Mouse (Mus musculus) intestine, embryonic 16.5 days (tissue): ENCODE measurements around the gene Tshz2. TPM values are rescaled to one million over a fixed set of nuclear protein-coding genes. Genes with fewer than 3 reads are reported as not detected.
A peak's percentile ranks its signal among the peaks of the same experiment; 100 is the strongest.

Experiments used
- ATAC-seq: fragments of 200-750 bp; cut with Nextera tagmentation; 2 replicates; pipeline ENCODE4 v1.8.0; 2017; ENCODE audit warnings: moderate TSS enrichment, moderate library complexity
- H3K27ac ChIP-seq: fragments of 300-500 bp; sonication (generic); 2 replicates; pipeline ENCODE4 v1.5.1; 2014; ENCODE audit warnings: mild to moderate bottlenecking, low read length
- H3K27me3 ChIP-seq: fragments of 300-500 bp; sonication (generic); replicated peaks from 2 replicates; pipeline ENCODE4 v1.6.1; 2014; ENCODE audit warnings: low read length, control low read depth, mixed read lengths; ENCODE audit not compliant: control insufficient read depth, insufficient read depth
- H3K36me3 ChIP-seq: fragments of 300-500 bp; sonication (generic); 2 replicates; pipeline ENCODE4 v1.6.1; 2014; ENCODE audit warnings: low read length, control low read depth; ENCODE audit not compliant: control insufficient read depth, insufficient read depth
- H3K4me1 ChIP-seq: fragments of 300-500 bp; sonication (generic); 2 replicates; pipeline ENCODE4 v1.6.1; 2014; ENCODE audit warnings: low read length, control low read depth, mixed read lengths; ENCODE audit not compliant: control insufficient read depth, insufficient read depth
- H3K4me2 ChIP-seq: fragments of 300-500 bp; sonication (generic); 2 replicates; pipeline ENCODE4 v1.6.1; 2014; ENCODE audit warnings: low read depth, low read length, control low read depth
- H3K4me3 ChIP-seq: fragments of 300-500 bp; sonication (generic); 2 replicates; pipeline ENCODE4 v1.5.1; 2014; ENCODE audit warnings: mild to moderate bottlenecking, low read length
- H3K9ac ChIP-seq: fragments of 300-500 bp; sonication (generic); 2 replicates; pipeline ENCODE4 v1.6.1; 2014; ENCODE audit warnings: low read depth, low read length
- H3K9me3 ChIP-seq: fragments of 300-500 bp; sonication (generic); 2 replicates; pipeline ENCODE4 v1.6.1; 2016; ENCODE audit warnings: low read length, control low read depth; ENCODE audit not compliant: control insufficient read depth
- WGBS: fragments of 180-500 bp; shearing (Covaris S2); extraction: QIAGEN DNeasy Blood & Tissue Kit; methylation state at CpG from one replicate; pipeline ENCODE4 v1.1.7; 2014; 5-methylcytosine and 5-hydroxymethylcytosine counted together
- polyA plus RNA-seq: library from polyadenylated mRNA; unstranded; fragments of >200 nt; fragmentation: Nextera tagmentation; extraction: Ambion mirVana; gene quantifications from 2 replicates; pipeline ENCODE4 v1.2.1, GENCODE M21; 2015

The Tshz2 gene
- polyA plus RNA-seq, 1 experiment from 2014 or later, result 14.0 TPM

DNA sequence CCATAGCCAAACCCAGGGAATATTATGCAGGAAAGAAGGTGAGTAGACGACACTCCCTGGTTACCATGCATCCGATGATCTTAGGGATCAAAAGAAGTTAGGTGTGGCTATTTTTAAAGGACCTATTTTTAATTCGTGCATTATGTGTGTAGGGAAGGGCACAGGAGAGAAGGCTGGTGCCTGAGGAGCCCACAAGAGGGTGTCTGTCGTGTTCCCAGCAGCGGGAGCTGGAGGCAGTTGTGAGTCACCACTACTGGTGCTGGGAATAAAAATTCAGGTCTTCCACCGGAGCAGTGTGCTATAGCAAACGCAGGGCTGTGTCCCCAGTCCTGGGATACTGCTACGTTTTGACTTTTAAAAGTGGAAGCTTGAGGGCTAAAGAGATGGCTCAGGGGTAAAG, 9.6 kb downstream of the Tshz2 start:
- H3K36me3 ChIP-seq, result no peaks in the 10 kb centered on the region
- H3K4me3 ChIP-seq, result no peak overlapping the region
- no peaks in the 10 kb centered on the region for H3K27me3 ChIP-seq
- H3K9me3 ChIP-seq, result no peaks in the 10 kb centered on the region
- no peak for ATAC-seq
- no peak overlapping the region for H3K27ac ChIP-seq
- peaks cover 14% of the 10 kb centered on the region for H3K4me1 ChIP-seq
- WGBS, result 84% methylated on average over 8 of the region's 8 CpGs
- H3K4me2 ChIP-seq, result no peak overlapping the region
- no peak overlapping the region for H3K9ac ChIP-seq

GRCm38 (mm10) chr2:169647091-169647490, 14.3 kb downstream of the Tshz2 start:
- no peaks in the 10 kb centered on the region for H3K27me3 ChIP-seq
- no peaks in the 10 kb centered on the region for H3K9me3 ChIP-seq
- no peaks in the 10 kb centered on the region for H3K4me1 ChIP-seq
- no peak overlapping the region for H3K27ac ChIP-seq
- no peak overlapping the region for H3K9ac ChIP-seq
- no peaks in the 10 kb centered on the region for H3K36me3 ChIP-seq
- WGBS, result 85% methylated on average over 7 of the region's 7 CpGs
- H3K4me3 ChIP-seq, result no peak overlapping the region
- H3K4me2 ChIP-seq, result no peak overlapping the region
- ATAC-seq, result no peak

DNA sequence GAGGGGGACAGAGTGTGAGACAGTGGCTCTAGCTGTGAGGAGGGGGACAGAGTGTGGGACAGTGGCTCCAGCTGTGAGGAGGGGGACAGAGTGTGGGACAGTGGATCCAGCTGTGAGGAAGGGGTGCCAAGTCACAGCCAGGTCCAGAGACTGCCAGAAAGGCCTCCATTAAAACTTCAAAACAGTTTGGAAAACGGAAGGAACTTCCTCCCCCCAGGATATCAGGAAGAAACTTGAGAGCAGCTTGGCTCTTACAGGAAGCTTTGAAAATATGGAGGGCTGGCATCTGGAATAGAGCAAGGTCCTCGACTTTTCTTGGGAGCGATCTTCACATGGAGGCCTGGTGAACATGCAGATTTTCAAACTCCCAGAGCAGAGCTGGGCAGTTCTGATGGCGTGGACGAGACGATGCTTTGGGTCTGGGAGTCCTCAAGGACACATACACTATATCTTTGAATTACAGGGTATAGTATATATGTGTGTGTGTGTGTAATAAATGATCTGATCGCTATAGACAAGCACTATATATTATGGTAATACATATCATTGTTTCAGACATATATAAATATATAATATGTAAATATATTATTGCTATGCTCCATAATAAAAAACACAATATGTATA, 16.6 kb downstream of the Tshz2 start:
- 59% methylated on average over 7 of the region's 7 CpGs for WGBS
- H3K27me3 ChIP-seq, result no peaks in the 10 kb centered on the region

GRCm38 (mm10) chr2:169653282-169653681, 20.5 kb downstream of the Tshz2 start:
- Histone ChIP-seq H3K27me3 (no peaks in the 10 kb centered on the region), H3K4me2 (no peak overlapping the region), H3K4me3 (no peak overlapping the region), H3K9me3 (no peaks in the 10 kb centered on the region), H3K4me1 (peaks cover 2% of the 10 kb centered on the region; the same call in 1 of the 2 replicates), H3K27ac (no peak overlapping the region), H3K9ac (no peak overlapping the region), H3K36me3 (no peaks in the 10 kb centered on the region)
- peak; percentile 91 for ATAC-seq
- WGBS, result 34% methylated on average over 1 of the region's 1 CpGs

More for the DNA sequence above, 16.6 kb downstream of the Tshz2 start:
- Histone ChIP-seq H3K9ac (no peak overlapping the region), H3K27ac (no peak overlapping the region), H3K9me3 (no peaks in the 10 kb centered on the region), H3K4me3 (no peak overlapping the region), H3K4me2 (no peak overlapping the region), H3K4me1 (no peaks in the 10 kb centered on the region), H3K36me3 (no peaks in the 10 kb centered on the region)
- no peak for ATAC-seq

DNA sequence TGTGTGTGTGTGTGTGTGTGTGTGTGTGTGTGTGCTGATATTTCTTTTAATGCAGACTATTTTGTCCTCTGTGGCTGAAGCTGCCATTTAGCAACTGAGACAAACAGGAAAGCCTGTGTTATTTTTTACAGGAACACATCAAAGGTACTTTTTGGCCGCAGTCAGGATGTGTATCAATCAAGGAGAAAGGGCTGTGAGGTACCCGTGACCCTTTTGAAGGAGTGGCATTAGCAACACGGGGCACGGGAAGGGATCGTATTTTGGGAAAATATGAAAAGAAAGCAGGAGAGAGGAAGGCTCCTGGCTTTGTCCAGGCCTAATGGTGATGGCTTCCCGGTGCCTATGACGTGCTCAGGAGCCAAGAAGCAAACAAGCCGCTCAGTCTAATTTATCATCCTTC, 31.0 kb downstream of the Tshz2 start:
- Histone ChIP-seq H3K4me2 (0 out of 2 replicates have a peak overlapping the region, but pooled peaks have one; percentile 20), H3K4me1 (peaks cover 28% of the 10 kb centered on the region), H3K4me3 (no peak overlapping the region), H3K27ac (peak overlapping the region; percentile 75), H3K36me3 (no peaks in the 10 kb centered on the region), H3K9me3 (no peaks in the 10 kb centered on the region), H3K9ac (no peak overlapping the region), H3K27me3 (no peaks in the 10 kb centered on the region)
- WGBS, result 44% methylated on average over 8 of the region's 8 CpGs
- peak; percentile 17; the same call in 1 of the 2 replicates for ATAC-seq

- no peak overlapping the region; the same call in 1 of the 2 replicates for H3K27ac ChIP-seq
- no peak overlapping the region for H3K4me3 ChIP-seq
- no peak for ATAC-seq
- H3K36me3 ChIP-seq, result no peaks in the 10 kb centered on the region
- no peaks in the 10 kb centered on the region for H3K9me3 ChIP-seq
- peaks cover 13% of the 10 kb centered on the region for H3K4me1 ChIP-seq
- H3K9ac ChIP-seq, result no peak overlapping the region
- no peak overlapping the region for H3K4me2 ChIP-seq
- H3K27me3 ChIP-seq, result no peaks in the 10 kb centered on the region
- WGBS, result 80% methylated on average over 7 of the region's 7 CpGs
Measured at GRCm38 (mm10) chr2:169671264-169671663, 38.5 kb downstream of the Tshz2 start.

DNA sequence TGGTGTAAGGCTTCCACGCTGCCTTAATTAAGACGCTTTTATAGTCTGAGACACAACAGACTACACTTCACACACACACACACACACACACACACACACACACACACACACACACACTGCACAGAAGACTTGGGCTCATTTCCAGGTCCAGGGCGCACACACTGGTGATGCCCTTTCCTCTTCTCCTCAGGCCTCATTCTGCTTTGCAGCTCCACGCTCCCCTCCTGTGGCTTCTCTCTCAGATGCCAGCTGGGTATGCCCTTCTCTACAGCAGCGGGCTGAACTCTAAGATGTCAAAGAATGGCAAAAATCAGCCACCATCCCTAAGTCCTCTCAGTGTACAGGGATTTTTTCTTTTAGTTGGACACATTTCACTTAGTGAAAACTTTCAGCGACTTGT, 41.0 kb downstream of the Tshz2 start:
- no peak overlapping the region for H3K4me2 ChIP-seq
- no peak overlapping the region for H3K9ac ChIP-seq
- no peaks in the 10 kb centered on the region for H3K27me3 ChIP-seq
- H3K36me3 ChIP-seq, result no peaks in the 10 kb centered on the region
- no peaks in the 10 kb centered on the region for H3K9me3 ChIP-seq
- no peak overlapping the region for H3K4me3 ChIP-seq
- peaks cover 13% of the 10 kb centered on the region for H3K4me1 ChIP-seq
- no peak for ATAC-seq
- no peak overlapping the region for H3K27ac ChIP-seq
- WGBS, result 73% methylated on average over 6 of the region's 6 CpGs

- no peaks in the 10 kb centered on the region for H3K27me3 ChIP-seq
- H3K27ac ChIP-seq, result no peak overlapping the region
- H3K4me3 ChIP-seq, result no peak overlapping the region
- no peaks in the 10 kb centered on the region for H3K9me3 ChIP-seq
- WGBS, result 69% methylated on average over 5 of the region's 5 CpGs
- peaks cover 15% of the 10 kb centered on the region for H3K4me1 ChIP-seq
- H3K36me3 ChIP-seq, result no peaks in the 10 kb centered on the region
- H3K9ac ChIP-seq, result no peak overlapping the region
- no peak overlapping the region for H3K4me2 ChIP-seq
- ATAC-seq, result no peak
Measured at GRCm38 (mm10) chr2:169674209-169674608, 41.4 kb downstream of the Tshz2 start.

- H3K27me3 ChIP-seq, result no peaks in the 10 kb centered on the region
- peaks cover 14% of the 10 kb centered on the region for H3K4me1 ChIP-seq
- H3K9ac ChIP-seq, result no peak overlapping the region
- H3K27ac ChIP-seq, result peak overlapping the region; percentile 47
- H3K4me2 ChIP-seq, result no peak overlapping the region
- H3K4me3 ChIP-seq, result no peak overlapping the region
- ATAC-seq, result peak; percentile 97
- H3K36me3 ChIP-seq, result no peaks in the 10 kb centered on the region
- WGBS, result 43% methylated on average over 7 of the region's 7 CpGs
- H3K9me3 ChIP-seq, result no peaks in the 10 kb centered on the region
Measured at GRCm38 (mm10) chr2:169679264-169679663, 46.5 kb downstream of the Tshz2 start.

GRCm38 (mm10) chr2:169679951-169680350, 47.1 kb downstream of the Tshz2 start:
- no peak overlapping the region for H3K4me3 ChIP-seq
- H3K9me3 ChIP-seq, result no peaks in the 10 kb centered on the region
- no peaks in the 10 kb centered on the region for H3K27me3 ChIP-seq
- WGBS, result 58% methylated on average over 5 of the region's 5 CpGs
- no peak overlapping the region for H3K4me2 ChIP-seq
- H3K36me3 ChIP-seq, result no peaks in the 10 kb centered on the region
- H3K4me1 ChIP-seq, result peaks cover 17% of the 10 kb centered on the region
- no peak for ATAC-seq
- no peak overlapping the region for H3K9ac ChIP-seq
- H3K27ac ChIP-seq, result peak overlapping the region; percentile 47
